Mouse (Mus musculus) testis, adult 2 months (tissue): ENCODE measurements around the gene Ccno. TPM values are rescaled to one million over a fixed set of nuclear protein-coding genes. Genes with fewer than 3 reads are reported as not detected.

Experiments used
- H3K27ac ChIP-seq: fragments of 200-500 bp; 2 replicates; pipeline ENCODE4 v1.5.1; 2012; ENCODE audit warnings: low read depth, low read length; ENCODE audit not compliant: control insufficient read depth, insufficient read depth
- H3K27me3 ChIP-seq: fragments of 200-500 bp; 2 replicates; pipeline ENCODE4 v1.6.1; 2012; ENCODE audit warnings: mild to moderate bottlenecking, low read length, moderate library complexity; ENCODE audit not compliant: control insufficient read depth, insufficient read depth
- H3K36me3 ChIP-seq: fragments of 200-500 bp; 2 replicates; pipeline ENCODE4 v1.6.1; 2012; ENCODE audit warnings: mild to moderate bottlenecking, low read length; ENCODE audit not compliant: control insufficient read depth, insufficient read depth
- H3K4me1 ChIP-seq: fragments of 200-500 bp; 2 replicates; pipeline ENCODE4 v1.6.1; 2012; ENCODE audit warnings: low read length; ENCODE audit not compliant: control insufficient read depth, insufficient read depth
- H3K4me3 ChIP-seq: fragments of 200-500 bp; 2 replicates; pipeline ENCODE4 v1.5.1; 2012; ENCODE audit warnings: low read depth, mild to moderate bottlenecking, low read length, moderate library complexity, mixed read lengths; ENCODE audit not compliant: control insufficient read depth
- CTCF ChIP-seq: fragments of 200-500 bp; IDR thresholded peaks from 2 replicates; pipeline ENCODE4 v1.5.1; 2012; ENCODE audit warnings: low read depth, mild to moderate bottlenecking, inconsistent platforms, low read length, moderate library complexity; ENCODE audit not compliant: control insufficient read depth, insufficient read depth, insufficient replicate concordance
- POLR2A ChIP-seq: fragments of 200-500 bp; IDR thresholded peaks from 2 replicates; pipeline ENCODE4 v1.6.1; 2012; ENCODE audit warnings: low read depth, mild to moderate bottlenecking, inconsistent platforms, low read length, moderate library complexity; ENCODE audit not compliant: control insufficient read depth
- polyA plus RNA-seq: library from polyadenylated mRNA; depleted of rRNA; stranded (reverse); fragments of >200 nt; gene quantifications from 2 replicates; pipeline ENCODE4 v1.2.3, GENCODE M21; 2012

Gene Ccno
- polyA plus RNA-seq, 1 experiment = 6.2 TPM

DNA sequence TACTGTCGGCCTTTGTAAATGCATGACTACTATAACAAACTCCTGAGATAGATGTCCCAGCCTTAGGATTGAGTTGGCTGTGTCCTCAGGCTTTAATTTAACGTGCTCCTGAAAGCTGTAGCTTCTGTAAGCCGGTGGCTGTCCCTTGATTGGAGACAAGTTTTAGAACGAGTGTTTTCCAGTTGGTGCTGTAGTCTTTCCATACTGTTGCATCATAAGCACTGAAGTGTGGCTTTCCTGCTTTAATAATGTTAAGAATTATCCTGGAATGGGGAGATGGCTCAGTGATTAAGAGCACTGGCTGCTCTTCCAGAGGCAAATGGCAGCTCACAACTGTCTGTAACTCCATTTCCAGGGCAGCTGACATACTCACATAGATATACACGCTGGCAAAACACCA is 20.3 kb upstream of the Ccno start:
- no peaks in the 10 kb centered on the region for H3K27me3 ChIP-seq
- H3K36me3 ChIP-seq = peaks cover 4% of the 10 kb centered on the region

GRCm38 (mm10) chr13:112976720-112977119 is 10.9 kb upstream of the Ccno start:
- peaks cover 3% of the 10 kb centered on the region; the same call in 1 of the 2 replicates for H3K4me1 ChIP-seq
- no peak overlapping the region for H3K4me3 ChIP-seq
- TF ChIP-seq POLR2A (no peak), CTCF (no peak)
- H3K27ac ChIP-seq = no peak overlapping the region
- H3K27me3 ChIP-seq = no peaks in the 10 kb centered on the region
- no peaks in the 10 kb centered on the region for H3K36me3 ChIP-seq

More for the DNA sequence above, 20.3 kb upstream of the Ccno start:
- TF ChIP-seq POLR2A = no peak
- no peak for TF ChIP-seq CTCF
- Histone ChIP-seq H3K27ac (no peak overlapping the region), H3K4me3 (no peak overlapping the region), H3K4me1 (no peaks in the 10 kb centered on the region)

GRCm38 (mm10) chr13:112985605-112986450 is 1.8 kb upstream of the Ccno start:
- Histone ChIP-seq H3K27ac (no peak overlapping the region), H3K4me1 (peaks cover 33% of the 10 kb centered on the region), H3K36me3 (no peaks in the 10 kb centered on the region), H3K4me3 (peak overlapping the region; percentile 68), H3K27me3 (no peaks in the 10 kb centered on the region; the same call in 1 of the 2 replicates)
- TF ChIP-seq CTCF = no peak
- TF ChIP-seq POLR2A = no peak

DNA sequence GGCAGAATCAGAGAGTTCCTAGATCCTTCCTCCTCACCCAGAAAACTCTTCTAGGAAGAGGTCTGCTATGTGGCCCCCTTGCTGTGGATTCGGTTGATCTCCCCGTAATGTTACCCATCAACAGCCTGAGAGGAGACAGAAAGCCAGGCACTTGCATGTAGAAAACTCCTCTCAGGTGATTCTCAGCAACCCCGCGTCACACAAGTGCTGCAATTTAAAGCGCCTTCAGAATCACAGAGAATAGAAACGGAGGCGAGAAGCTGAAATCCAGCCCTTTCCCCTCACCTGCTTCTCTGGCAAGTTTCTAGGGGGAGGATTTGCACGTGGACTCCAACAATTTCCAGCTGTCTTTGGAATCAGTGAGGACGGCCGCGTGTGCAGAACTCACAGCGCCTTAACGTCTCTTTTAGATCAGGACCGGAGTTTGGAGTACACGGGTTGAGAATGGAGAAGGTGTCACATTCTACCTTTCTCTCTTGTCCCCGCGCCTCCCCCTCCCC is 1.1 kb upstream of the Ccno start:
- no peaks in the 10 kb centered on the region for H3K36me3 ChIP-seq
- H3K4me1 ChIP-seq = peaks cover 33% of the 10 kb centered on the region
- peak overlapping the region; percentile 68 for H3K4me3 ChIP-seq
- TF ChIP-seq POLR2A (no peak), CTCF (no peak)
- no peak overlapping the region for H3K27ac ChIP-seq
- no peaks in the 10 kb centered on the region; the same call in 1 of the 2 replicates for H3K27me3 ChIP-seq

DNA sequence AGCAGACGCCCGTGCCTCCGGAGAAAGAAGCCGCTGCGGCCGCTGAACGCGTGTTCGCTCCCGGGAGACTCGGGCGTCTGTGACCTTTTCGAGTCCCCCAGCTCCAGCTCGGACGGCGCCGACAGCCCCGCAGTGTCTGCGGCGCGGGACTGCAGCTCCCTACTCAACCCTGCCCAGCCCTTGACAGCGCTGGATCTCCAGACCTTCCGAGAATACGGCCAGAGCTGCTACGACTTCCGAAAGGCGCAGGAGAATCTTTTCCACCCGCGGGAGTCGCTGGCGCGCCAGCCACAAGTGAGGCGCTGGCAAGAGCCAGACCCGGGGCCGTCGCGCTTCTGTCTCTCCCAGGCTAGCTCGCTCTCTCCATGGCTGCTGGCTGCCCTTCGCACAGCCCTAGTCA is 389 bp downstream of the Ccno start:
- Histone ChIP-seq H3K36me3 (no peaks in the 10 kb centered on the region), H3K27me3 (no peaks in the 10 kb centered on the region; the same call in 1 of the 2 replicates), H3K4me1 (peaks cover 33% of the 10 kb centered on the region), H3K27ac (no peak overlapping the region), H3K4me3 (peak overlapping the region; percentile 68)
- TF ChIP-seq CTCF (no peak), POLR2A (peak; percentile 4; the same call in 1 of the 2 replicates)

DNA sequence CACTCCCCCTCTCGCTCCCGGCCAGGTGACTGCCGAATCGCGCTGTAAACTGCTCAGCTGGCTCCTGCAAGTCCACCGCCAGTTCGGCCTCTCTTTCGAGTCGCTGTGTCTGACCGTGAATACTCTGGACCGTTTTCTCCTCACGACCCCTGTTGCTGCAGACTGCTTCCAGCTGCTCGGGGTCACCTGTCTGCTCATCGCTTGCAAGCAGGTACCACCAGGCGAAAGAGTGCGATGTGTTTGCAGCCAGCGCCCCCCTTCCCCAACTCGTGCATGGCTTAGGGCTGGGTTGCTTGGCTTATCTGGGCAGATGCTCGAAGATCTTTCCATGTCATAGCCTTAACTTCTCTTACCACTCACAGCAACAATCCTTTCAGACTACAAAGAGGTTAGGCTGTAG is 1.3 kb downstream of the Ccno start:
- peaks cover 40% of the 10 kb centered on the region for H3K4me1 ChIP-seq

GRCm38 (mm10) chr13:112989541-112989940 is 1.9 kb downstream of the Ccno start:
- no peaks in the 10 kb centered on the region; the same call in 1 of the 2 replicates for H3K27me3 ChIP-seq

More for the DNA sequence above, 1.3 kb downstream of the Ccno start:
- peak overlapping the region; percentile 51 for H3K4me3 ChIP-seq
- no peaks in the 10 kb centered on the region; the same call in 1 of the 2 replicates for H3K27me3 ChIP-seq
- H3K27ac ChIP-seq = no peak overlapping the region
- TF ChIP-seq POLR2A = no peak
- TF ChIP-seq CTCF = no peak
- H3K36me3 ChIP-seq = no peaks in the 10 kb centered on the region

More at GRCm38 (mm10) chr13:112989541-112989940, 1.9 kb downstream of the Ccno start:
- Histone ChIP-seq H3K27ac (no peak overlapping the region), H3K4me3 (no peak overlapping the region), H3K36me3 (no peaks in the 10 kb centered on the region), H3K4me1 (peaks cover 47% of the 10 kb centered on the region)
- TF ChIP-seq CTCF (no peak), POLR2A (no peak)
